Mouse (Mus musculus) hindbrain, embryonic 10.5 days (tissue): ENCODE measurements around the gene Insyn1. TPM values are rescaled to one million over a fixed set of nuclear protein-coding genes. Genes with fewer than 3 reads are reported as not detected.

Source experiments
- DNase-seq: peaks from one replicate; pipeline ENCODE4 v3.0.0-alpha.2; 2017; ENCODE audit warnings: low spot score
- H3K27ac ChIP-seq: fragments of 300-500 bp; sonication (generic); 2 replicates; pipeline ENCODE4 v1.5.1; 2016; ENCODE audit warnings: mild to moderate bottlenecking, moderate library complexity
- H3K27me3 ChIP-seq: fragments of 300-500 bp; sonication (generic); 2 replicates; pipeline ENCODE4 v1.6.1; 2016; ENCODE audit warnings: mild to moderate bottlenecking; ENCODE audit not compliant: poor library complexity, insufficient read depth, severe bottlenecking
- H3K36me3 ChIP-seq: fragments of 300-500 bp; sonication (generic); 2 replicates; pipeline ENCODE4 v1.6.1; 2016; ENCODE audit warnings: mild to moderate bottlenecking, moderate library complexity
- H3K4me1 ChIP-seq: fragments of 300-500 bp; sonication (generic); replicated peaks from 2 replicates; pipeline ENCODE4 v1.6.1; 2016; ENCODE audit warnings: mild to moderate bottlenecking
- H3K4me3 ChIP-seq: fragments of 300-500 bp; sonication (generic); 2 replicates; pipeline ENCODE4 v1.5.1; 2016; ENCODE audit warnings: mild to moderate bottlenecking, moderate library complexity
- H3K9me3 ChIP-seq: fragments of 300-500 bp; sonication (generic); 2 replicates; pipeline ENCODE4 v1.6.1; 2016; ENCODE audit warnings: mild to moderate bottlenecking, moderate library complexity
- WGBS: fragments of 180-500 bp; shearing (Covaris S2); methylation state at CpG from one replicate; pipeline ENCODE4 v1.1.7; 2016; 5-methylcytosine and 5-hydroxymethylcytosine counted together
- polyA plus RNA-seq: library from polyadenylated mRNA; unstranded; fragments of >200 nt; fragmentation: Nextera tagmentation; extraction: Ambion mirVana; gene quantifications from 2 replicates; pipeline ENCODE4 v1.2.1, GENCODE M21; 2016

The Insyn1 gene
- polyA plus RNA-seq, 1 experiment from 2014 or later: 2.1 TPM

DNA sequence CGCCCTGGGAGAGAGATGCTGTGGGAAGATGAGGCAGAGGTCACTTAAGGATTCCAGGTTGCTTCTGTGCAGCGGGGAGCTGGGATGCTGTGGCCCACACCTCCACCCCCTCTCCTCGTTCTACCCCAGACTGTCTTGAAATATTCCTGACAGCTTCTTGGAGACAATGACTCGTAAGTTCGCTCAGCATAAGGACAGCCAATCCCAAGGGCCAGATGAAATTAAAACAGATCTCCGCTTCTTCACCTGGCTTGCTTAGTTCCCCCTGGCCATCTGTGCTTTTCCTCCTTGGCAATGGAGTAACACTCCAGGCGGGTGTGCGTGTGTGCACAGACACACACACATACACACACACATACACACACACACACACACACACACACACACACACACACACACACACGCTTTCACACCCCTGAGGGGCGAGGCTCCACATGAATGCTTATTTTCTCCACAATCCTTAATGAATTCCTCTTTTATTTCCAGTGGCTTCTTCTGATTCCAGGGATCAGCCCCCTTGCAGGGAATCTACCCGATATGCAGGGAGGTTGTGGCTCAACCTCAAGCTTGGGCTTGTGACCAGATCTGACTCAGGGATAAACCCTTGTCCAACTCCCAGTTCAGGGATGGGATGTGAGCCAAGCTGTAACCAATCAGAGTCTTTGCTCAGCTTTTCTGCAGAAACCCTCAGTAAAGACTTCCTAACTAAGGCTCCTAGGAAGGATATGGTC, 58.4 kb downstream of the Insyn1 start:
- Histone ChIP-seq H3K9me3 (no peaks in the 10 kb centered on the region), H3K36me3 (no peaks in the 10 kb centered on the region), H3K4me1 (peaks cover 28% of the 10 kb centered on the region), H3K4me3 (no peak overlapping the region), H3K27me3 (no peaks in the 10 kb centered on the region), H3K27ac (no peak overlapping the region)
- WGBS: 85% methylated on average over 11 of the region's 11 CpGs
- DNase-seq: no peak

DNA sequence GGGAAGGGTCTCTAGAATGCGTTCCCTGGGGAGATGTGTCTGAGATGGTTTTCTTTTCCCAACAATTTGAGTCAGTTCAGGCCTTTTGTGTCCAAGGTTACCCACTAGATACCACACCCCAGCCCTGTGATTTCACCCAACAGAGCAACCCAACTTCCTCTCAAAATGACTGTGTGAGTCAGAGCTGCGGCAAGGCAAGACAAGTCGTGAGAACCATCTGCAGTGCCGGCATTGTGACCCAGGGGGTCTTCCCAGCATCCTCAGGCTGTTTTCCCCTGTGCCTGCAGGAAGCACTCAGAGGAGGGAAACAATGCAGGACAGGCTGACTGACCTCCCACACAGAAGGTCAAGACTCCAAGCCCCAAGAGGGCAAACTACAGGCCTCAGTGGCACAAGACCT, 60.5 kb downstream of the Insyn1 start:
- DNase-seq: no peak
- H3K27me3 ChIP-seq: no peaks in the 10 kb centered on the region
- no peak overlapping the region for H3K27ac ChIP-seq
- H3K4me1 ChIP-seq: peaks cover 34% of the 10 kb centered on the region
- no peaks in the 10 kb centered on the region for H3K36me3 ChIP-seq
- 40% methylated on average over 4 of the region's 4 CpGs for WGBS
- no peak overlapping the region for H3K4me3 ChIP-seq
- H3K9me3 ChIP-seq: no peaks in the 10 kb centered on the region

Other genes starting within 250 kb of the Insyn1 start
- 9.5 and 13.5 TPM in 2 replicates for gene Pml, start 238.8 kb upstream of the Insyn1 start, polyA plus RNA-seq
- 27.7 and 39.8 TPM in 2 replicates for gene Stoml1, start 235.4 kb upstream of the Insyn1 start, polyA plus RNA-seq
- gene Loxl1, start 175.4 kb upstream of the Insyn1 start, polyA plus RNA-seq: 9.9 and 14.5 TPM in 2 replicates
- not detected in 2 replicates for gene Tbc1d21, start 118.1 kb upstream of the Insyn1 start, polyA plus RNA-seq
- 29.1 and 32.2 TPM in 2 replicates for gene Cd276, start 66.8 kb downstream of the Insyn1 start, polyA plus RNA-seq
- gene Nptn, start 93.6 kb downstream of the Insyn1 start, polyA plus RNA-seq: 57.2 and 57.6 TPM in 2 replicates